16 mouse cellular contexts compared by ENCODE assay signal in genomic region chr15:73919207-73919606, GRCm38 (mm10).
A peak's percentile ranks its signal among the peaks of the same experiment; 100 is the strongest.
DNase-seq lines count a peak whose midpoint lies in the region; ATAC-seq lines count a peak whose summit lies in the region.
"Had no signal": no experiment of that assay in that cellular context is flagged by ENCODE, and none has a peak within 500 bp of the region (broad histone marks: within the 10 kb centered on the region; RNA-seq: fewer than 3 reads in every experiment).

No protein-coding gene starts in this region.

- H3K27ac ChIP-seq in kidney, embryonic 16.5 days (ENCODE audit: low read length), result no peak overlapping the region
- H3K27ac ChIP-seq: limb, embryonic 15.5 days; lung, embryonic 15.5 days; midbrain, embryonic 10.5 days had no signal

- H3K4me3 ChIP-seq in kidney, embryonic 16.5 days (ENCODE audit: low read length), result no peak overlapping the region
- H3K4me3 ChIP-seq: limb, embryonic 15.5 days; lung, embryonic 15.5 days; midbrain, embryonic 10.5 days had no signal

- DNase-seq in frontal cortex, postnatal 10 days (ENCODE audit: low spot score in 2 of 2), result no peak
- DNase-seq in 3134 (ENCODE audit: extremely low read depth, insufficient read length, low spot score), result peak; percentile 87
- DNase-seq in adrenal gland, postnatal 10 days, result peak; percentile 28
- peak; percentile 64 to 72 for DNase-seq in left cerebral cortex, postnatal 36 days (ENCODE audit: low spot score in 2 of 2)
- DNase-seq: cerebellum, adult 8-10 months; heart, adult 11 months; kidney, postnatal 14 days; thymus, postnatal 4 days had no signal

- no peak overlapping the region for H3K9ac ChIP-seq in kidney, embryonic 16.5 days (replicated peaks; ENCODE audit: low read length)
- H3K9ac ChIP-seq: limb, embryonic 15.5 days; lung, embryonic 15.5 days had no signal

- intact Hi-C loops in left cerebral cortex, postnatal 36 days (cut with DNase I), result loop anchor here (5.0 kb wide), 1 partner anchor 58 kb away; no protein-coding TSS in a partner anchor

- no peak overlapping the region for H3K4me2 ChIP-seq in kidney, embryonic 16.5 days (replicated peaks; ENCODE audit: low read depth, low read length)
- H3K4me2 ChIP-seq: limb, embryonic 15.5 days; lung, embryonic 15.5 days had no signal

- no peaks in the 10 kb centered on the region for H3K36me3 ChIP-seq in kidney, embryonic 16.5 days (ENCODE audit: insufficient read depth, low read length)
- H3K36me3 ChIP-seq: limb, embryonic 15.5 days; lung, embryonic 15.5 days; midbrain, embryonic 10.5 days had no signal

- H3K27me3 ChIP-seq in kidney, embryonic 16.5 days (ENCODE audit: insufficient read depth, low read length), result no peaks in the 10 kb centered on the region
- H3K27me3 ChIP-seq: limb, embryonic 15.5 days; lung, embryonic 15.5 days had no signal

- peak; percentile 91 for ATAC-seq in frontal cortex, adult (ENCODE audit: low TSS enrichment)
- no peak for ATAC-seq in kidney, embryonic 16.5 days (ENCODE audit: low FRiP score, low TSS enrichment)
- no peak for ATAC-seq in megakaryocyte-erythroid progenitor cell, adult 5-6 weeks (replicated peaks; ENCODE audit: low FRiP score, low TSS enrichment, poor library complexity, severe bottlenecking)
- ATAC-seq in erythroblast, adult 5-6 weeks (replicated peaks; ENCODE audit: low FRiP score, poor library complexity, severe bottlenecking), result no peak
- ATAC-seq: inflammation-experienced regulatory T-cells, adult 6 months had no signal

- WGBS in kidney, embryonic 16.5 days, result 87% methylated on average over 5 of the region's 5 CpGs

- no peaks in the 10 kb centered on the region for H3K4me1 ChIP-seq in kidney, embryonic 16.5 days (ENCODE audit: insufficient read depth, low read length)
- H3K4me1 ChIP-seq: limb, embryonic 15.5 days; lung, embryonic 15.5 days; midbrain, embryonic 10.5 days had no signal

- H3K9me3 ChIP-seq in kidney, embryonic 16.5 days (ENCODE audit: low read length), result no peaks in the 10 kb centered on the region
- H3K9me3 ChIP-seq: limb, embryonic 15.5 days; lung, embryonic 15.5 days; midbrain, embryonic 10.5 days had no signal

Comparison
In these comparisons a context has a peak if more than half of its experiments do, and no peak if none do; other contexts are left out.
1. DNase-seq: peak in 3134 (single experiment), adrenal gland, postnatal 10 days (single experiment) and left cerebral cortex, postnatal 36 days (2 of 2); none in frontal cortex, postnatal 10 days (0 of 2).